Mouse (Mus musculus): ENCODE data around the gene BC051019. TPM values are rescaled to one million over a fixed set of nuclear protein-coding genes. Genes with fewer than 3 reads are reported as not detected.

BC051019 gene
- total RNA-seq, 2 experiments from 2014 or later: not detected

Other genes with a start within 250 kb of the BC051019 start
- gene Trim66, start 215.7 kb downstream of the BC051019 start, total RNA-seq (2021): under 1 TPM; 0.19 to 0.41 TPM
- gene Rpl27a, start 204.7 kb downstream of the BC051019 start, total RNA-seq (2021): 100 to 1,000 TPM; 131 to 154 TPM
- 10 to 100 TPM; 22.3 to 32.0 TPM for gene St5, start 20.2 kb downstream of the BC051019 start, total RNA-seq (2021)
- 10 to 100 TPM in 1 of 2 experiments, 1 to 10 TPM in 1; 9.4 to 11.0 TPM for gene Akip1, start 20.2 kb downstream of the BC051019 start, total RNA-seq (2021)
- gene Ascl3, start 7.9 kb upstream of the BC051019 start, total RNA-seq (2021): not detected
- 10 to 100 TPM; 24.7 to 26.9 TPM for gene Tmem9b, start 29.0 kb upstream of the BC051019 start, total RNA-seq (2021)
- under 1 TPM; 0.14 to 0.43 TPM for gene Nrip3, start 58.2 kb upstream of the BC051019 start, total RNA-seq (2021)
- gene Scube2, start 141.8 kb upstream of the BC051019 start, total RNA-seq (2021): 10 to 100 TPM; 11.5 to 14.2 TPM
- gene Dennd5a, start 236.6 kb upstream of the BC051019 start, total RNA-seq (2021): 10 to 100 TPM; 68.8 to 84.6 TPM